Mouse (Mus musculus) forebrain, embryonic 16.5 days (tissue): ENCODE measurements around the gene Tab3. TPM values are rescaled to one million over a fixed set of nuclear protein-coding genes. Genes with fewer than 3 reads are reported as not detected.

ENCODE experiments used
- ATAC-seq: fragments of 200-750 bp; cut with Nextera tagmentation; 2 replicates; pipeline ENCODE4 v1.8.0; 2017; ENCODE audit warnings: mild to moderate bottlenecking, moderate library complexity
- H3K27ac ChIP-seq: fragments of 300-500 bp; sonication (generic); 2 replicates; pipeline ENCODE4 v1.5.1; 2014; ENCODE audit warnings: low read length, control low read depth
- H3K27me3 ChIP-seq: fragments of 300-500 bp; sonication (generic); replicated peaks from 2 replicates; pipeline ENCODE4 v1.6.1; 2014; ENCODE audit warnings: low read length; ENCODE audit not compliant: control insufficient read depth, insufficient read depth
- H3K36me3 ChIP-seq: fragments of 300-500 bp; sonication (generic); 2 replicates; pipeline ENCODE4 v1.6.1; 2014; ENCODE audit not compliant: control insufficient read depth, insufficient read depth
- H3K4me1 ChIP-seq: fragments of 300-500 bp; sonication (generic); replicated peaks from 2 replicates; pipeline ENCODE4 v1.6.1; 2014; ENCODE audit warnings: low read length; ENCODE audit not compliant: control insufficient read depth, insufficient read depth
- H3K4me2 ChIP-seq: fragments of 300-500 bp; sonication (generic); 2 replicates; pipeline ENCODE4 v1.6.1; 2014; ENCODE audit warnings: mild to moderate bottlenecking, low read length, control low read depth
- H3K4me3 ChIP-seq: fragments of 300-500 bp; sonication (generic); replicated peaks from 2 replicates; pipeline ENCODE4 v1.5.1; 2014; ENCODE audit warnings: mild to moderate bottlenecking, low read length, control low read depth
- H3K9ac ChIP-seq: fragments of 300-500 bp; sonication (generic); replicated peaks from 2 replicates; pipeline ENCODE4 v1.6.1; 2014; ENCODE audit warnings: low read depth, low read length, control low read depth
- H3K9me3 ChIP-seq: fragments of 300-500 bp; sonication (generic); 2 replicates; pipeline ENCODE4 v1.6.1; 2016; ENCODE audit warnings: low read length; ENCODE audit not compliant: control insufficient read depth
- WGBS: fragments of 180-500 bp; shearing (Covaris S2); extraction: QIAGEN DNeasy Blood & Tissue Kit; methylation state at CpG from one replicate; pipeline ENCODE4 v1.1.7; 2014; 5-methylcytosine and 5-hydroxymethylcytosine counted together
- microRNA-seq: library from miRNA; unstranded; fragments of <30 nt; microRNA quantifications from one replicate; pipeline ENCODE4, GENCODE M21; 2017
- polyA plus RNA-seq: library from polyadenylated mRNA; unstranded; fragments of >200 nt; fragmentation: Nextera tagmentation; extraction: Ambion mirVana; gene quantifications from 2 replicates; pipeline ENCODE4 v1.2.1, GENCODE M21; 2015

Gene Tab3
- polyA plus RNA-seq, 1 experiment from 2014 or later = 8.2 TPM

GRCm38 (mm10) chrX:85585575-85585974 is 11.8 kb downstream of the Tab3 start:
- Histone ChIP-seq H3K27ac (no peak overlapping the region), H3K4me3 (no peak overlapping the region), H3K9ac (no peak overlapping the region), H3K36me3 (no peaks in the 10 kb centered on the region), H3K27me3 (no peaks in the 10 kb centered on the region), H3K4me1 (no peaks in the 10 kb centered on the region), H3K9me3 (no peaks in the 10 kb centered on the region), H3K4me2 (no peak overlapping the region)
- no peak for ATAC-seq

- no peak overlapping the region for H3K9ac ChIP-seq
Measured at GRCm38 (mm10) chrX:85614701-85615100, 40.9 kb downstream of the Tab3 start.

DNA sequence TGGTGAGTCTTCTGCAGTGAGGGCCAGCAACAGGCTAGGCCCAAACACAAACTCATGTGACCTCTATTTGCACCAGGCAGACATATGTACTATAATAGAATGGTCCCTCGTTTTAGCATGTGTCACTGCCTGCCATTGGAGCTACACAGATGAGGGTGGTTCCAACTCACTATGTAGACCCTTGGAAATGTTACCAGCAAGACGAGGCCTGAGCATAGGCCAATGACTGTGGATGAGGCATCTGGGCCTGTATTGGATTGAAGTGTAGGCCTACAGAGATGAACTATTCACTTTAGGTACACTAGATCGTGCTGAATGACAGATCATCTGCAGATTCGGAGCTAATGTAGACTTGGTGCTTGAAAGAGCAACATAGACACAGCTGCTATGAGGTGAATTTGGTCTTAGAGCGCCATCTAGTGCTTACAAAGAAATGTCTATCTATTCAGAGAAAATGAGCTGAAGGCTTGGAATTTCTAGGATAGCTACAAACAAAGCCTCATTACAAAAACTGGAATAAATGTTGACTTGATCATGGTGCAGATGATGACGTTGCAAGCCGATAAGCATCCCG is 72.5 kb downstream of the Tab3 start:
- Histone ChIP-seq H3K4me1 (no peaks in the 10 kb centered on the region), H3K36me3 (no peaks in the 10 kb centered on the region), H3K27me3 (no peaks in the 10 kb centered on the region), H3K9ac (no peak overlapping the region), H3K9me3 (no peaks in the 10 kb centered on the region), H3K4me3 (no peak overlapping the region), H3K27ac (no peak overlapping the region), H3K4me2 (no peak overlapping the region)
- peak; percentile 85 for ATAC-seq
- WGBS = 39% methylated on average over 8 of the region's 8 CpGs

More at GRCm38 (mm10) chrX:85614701-85615100, 40.9 kb downstream of the Tab3 start:
- no peak for ATAC-seq
- H3K27me3 ChIP-seq = no peaks in the 10 kb centered on the region
- no peaks in the 10 kb centered on the region for H3K9me3 ChIP-seq
- no peak overlapping the region for H3K4me2 ChIP-seq
- no peak overlapping the region for H3K4me3 ChIP-seq
- H3K36me3 ChIP-seq = peaks cover 3% of the 10 kb centered on the region; the same call in 1 of the 2 replicates
- WGBS = 89% methylated on average over 2 of the region's 2 CpGs
- H3K27ac ChIP-seq = no peak overlapping the region
- no peaks in the 10 kb centered on the region for H3K4me1 ChIP-seq

- WGBS = 25% methylated on average over 7 of the region's 7 CpGs
- H3K9ac ChIP-seq = no peak overlapping the region
- ATAC-seq = peak; percentile 78
- H3K27ac ChIP-seq = no peak overlapping the region
- H3K27me3 ChIP-seq = no peaks in the 10 kb centered on the region
- H3K9me3 ChIP-seq = no peaks in the 10 kb centered on the region
- H3K4me1 ChIP-seq = no peaks in the 10 kb centered on the region
- no peak overlapping the region for H3K4me2 ChIP-seq
- H3K36me3 ChIP-seq = no peaks in the 10 kb centered on the region
- no peak overlapping the region for H3K4me3 ChIP-seq
Measured at GRCm38 (mm10) chrX:85676808-85677207, 103.0 kb downstream of the Tab3 start.

DNA sequence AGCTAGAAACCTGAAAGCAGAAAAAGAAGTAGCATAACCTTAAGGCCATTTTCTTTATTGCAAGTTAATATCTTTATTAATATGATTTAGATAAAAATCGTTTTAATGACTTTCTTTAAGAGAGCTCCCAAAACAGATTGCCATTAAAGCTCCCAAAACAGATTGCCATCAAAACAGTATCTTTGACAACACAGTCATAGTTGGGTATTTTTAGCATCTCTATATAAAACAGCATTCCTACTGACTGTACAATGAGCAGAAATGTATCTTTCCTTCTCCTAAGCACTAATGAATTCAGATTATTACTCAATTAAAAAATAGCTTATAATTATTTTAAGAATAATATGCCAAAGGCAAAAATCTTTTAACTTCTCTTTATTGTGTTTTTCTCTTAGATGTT is 108.3 kb downstream of the Tab3 start:
- no peak overlapping the region for H3K4me2 ChIP-seq

GRCm38 (mm10) chrX:85683723-85684122 is 109.9 kb downstream of the Tab3 start:
- WGBS = 61% methylated on average over 2 of the region's 2 CpGs
- Histone ChIP-seq H3K27ac (no peak overlapping the region), H3K9ac (no peak overlapping the region), H3K4me1 (no peaks in the 10 kb centered on the region), H3K9me3 (no peaks in the 10 kb centered on the region), H3K4me3 (no peak overlapping the region), H3K36me3 (no peaks in the 10 kb centered on the region), H3K27me3 (no peaks in the 10 kb centered on the region), H3K4me2 (no peak overlapping the region)
- ATAC-seq = no peak

More for the DNA sequence above, 108.3 kb downstream of the Tab3 start:
- Histone ChIP-seq H3K9me3 (no peaks in the 10 kb centered on the region), H3K9ac (no peak overlapping the region), H3K4me3 (no peak overlapping the region), H3K36me3 (no peaks in the 10 kb centered on the region), H3K27me3 (no peaks in the 10 kb centered on the region), H3K27ac (no peak overlapping the region), H3K4me1 (no peaks in the 10 kb centered on the region)
- peak; percentile 50; the same call in 1 of the 2 replicates for ATAC-seq
- WGBS = 53% methylated on average over 1 of the region's 1 CpGs

Small RNA genes lying within 50 kb of the gene (microRNA-seq; reads per million reads assigned to microRNA genes)
- not detected for gene Gm44378

Other genes starting within 250 kb of the Tab3 start
- gene Gk, start 202.8 kb downstream of the Tab3 start, polyA plus RNA-seq = 9.1 and 9.5 TPM in 2 replicates